Mouse (Mus musculus): Measurements from ENCODE around the gene Mterf1a. TPM values are rescaled to one million over a fixed set of nuclear protein-coding genes. Genes with fewer than 3 reads are reported as not detected.
"Not testable (repeated sequence)": the region's sequence is repeated elsewhere in the genome, so short reads cannot be mapped to it uniquely, and the experiment has no call there.

Mterf1a gene
- 11.2 and 17.0 TPM in 2 replicates for total RNA-seq (2017)

- peak; percentile 100 for ATAC-seq (replicated peaks; ENCODE audit: low read depth, poor library complexity, severe bottlenecking)
Measured at GRCm38 (mm10) chr5:3893459-3894293, at the start of gene Mterf1a. Gene Mterf1a, minus strand, starts transcription at chr5:3893933.

GRCm38 (mm10) chr5:3943169-3943568, 49.4 kb upstream of the Mterf1a start:
- ATAC-seq (replicated peaks; ENCODE audit: low read depth, poor library complexity, severe bottlenecking) = not testable (repeated sequence)

- ATAC-seq (replicated peaks; ENCODE audit: low read depth, poor library complexity, severe bottlenecking) = no peak
Measured at GRCm38 (mm10) chr5:3941240-3941639, 47.5 kb upstream of the Mterf1a start.

GRCm38 (mm10) chr5:3939335-3939734, 45.6 kb upstream of the Mterf1a start:
- ATAC-seq (replicated peaks; ENCODE audit: low read depth, poor library complexity, severe bottlenecking) = no peak

- no peak for ATAC-seq (replicated peaks; ENCODE audit: low read depth, poor library complexity, severe bottlenecking)
Measured at GRCm38 (mm10) chr5:3938905-3939304, 45.2 kb upstream of the Mterf1a start.

- ATAC-seq (replicated peaks; ENCODE audit: low read depth, poor library complexity, severe bottlenecking) = no peak
Measured at GRCm38 (mm10) chr5:3935778-3936554, 42.2 kb upstream of the Mterf1a start.

- no peak for ATAC-seq (replicated peaks; ENCODE audit: low read depth, poor library complexity, severe bottlenecking)
Measured at GRCm38 (mm10) chr5:3935266-3935665, 41.5 kb upstream of the Mterf1a start.

- no peak for ATAC-seq (replicated peaks; ENCODE audit: low read depth, poor library complexity, severe bottlenecking)
Measured at GRCm38 (mm10) chr5:3933551-3933950, 39.8 kb upstream of the Mterf1a start.

GRCm38 (mm10) chr5:3931636-3932035, 37.9 kb upstream of the Mterf1a start:
- no peak for ATAC-seq (replicated peaks; ENCODE audit: low read depth, poor library complexity, severe bottlenecking)

- ATAC-seq (replicated peaks; ENCODE audit: low read depth, poor library complexity, severe bottlenecking) = no peak
Measured at GRCm38 (mm10) chr5:3930760-3931159, 37.0 kb upstream of the Mterf1a start.

GRCm38 (mm10) chr5:3928690-3929046, 34.9 kb upstream of the Mterf1a start:
- ATAC-seq (replicated peaks; ENCODE audit: low read depth, poor library complexity, severe bottlenecking) = peak; percentile 66

- ATAC-seq (replicated peaks; ENCODE audit: low read depth, poor library complexity, severe bottlenecking) = peak; percentile 80
Measured at GRCm38 (mm10) chr5:3927801-3928689, 34.3 kb upstream of the Mterf1a start, which contains the start of gene Akap9. Gene Akap9, plus strand, starts transcription at chr5:3928054.

GRCm38 (mm10) chr5:3926666-3927065, 32.9 kb upstream of the Mterf1a start:
- ATAC-seq (replicated peaks; ENCODE audit: low read depth, poor library complexity, severe bottlenecking) = no peak

GRCm38 (mm10) chr5:3922350-3922749, 28.6 kb upstream of the Mterf1a start:
- no peak for ATAC-seq (replicated peaks; ENCODE audit: low read depth, poor library complexity, severe bottlenecking)

- peak; percentile 65; the same call in 1 of the 2 replicates for ATAC-seq (replicated peaks; ENCODE audit: low read depth, poor library complexity, severe bottlenecking)
Measured at GRCm38 (mm10) chr5:3905471-3905870, 11.7 kb upstream of the Mterf1a start.

GRCm38 (mm10) chr5:3894294-3894619, 524 bp upstream of the Mterf1a start:
- ATAC-seq (replicated peaks; ENCODE audit: low read depth, poor library complexity, severe bottlenecking) = not testable (repeated sequence)

- no peak for ATAC-seq (replicated peaks; ENCODE audit: low read depth, poor library complexity, severe bottlenecking)
Measured at GRCm38 (mm10) chr5:3889201-3889600, 4.5 kb downstream of the Mterf1a start.

GRCm38 (mm10) chr5:3886862-3887261, 6.9 kb downstream of the Mterf1a start:
- ATAC-seq (replicated peaks; ENCODE audit: low read depth, poor library complexity, severe bottlenecking) = not testable (repeated sequence)

- ATAC-seq (replicated peaks; ENCODE audit: low read depth, poor library complexity, severe bottlenecking) = no peak
Measured at GRCm38 (mm10) chr5:3873485-3873884, 20.2 kb downstream of the Mterf1a start.

- no peak for ATAC-seq (replicated peaks; ENCODE audit: low read depth, poor library complexity, severe bottlenecking)
Measured at GRCm38 (mm10) chr5:3872348-3872747, 21.4 kb downstream of the Mterf1a start.

All from common myeloid progenitor, adult 5-6 weeks (primary cell).